Mouse (Mus musculus) G1E (cell line): ENCODE measurements around the gene Trex1. TPM values are rescaled to one million over a fixed set of nuclear protein-coding genes. Genes with fewer than 3 reads are reported as not detected.

Source experiments
- ATAC-seq: 2 replicates; pipeline ENCODE4 v1.8.0; 2016; ENCODE audit warnings: mild to moderate bottlenecking; ENCODE audit not compliant: insufficient number of reproducible peaks, poor library complexity, low FRiP score, severe bottlenecking; ENCODE audit errors: extremely low read depth
- DNase-seq: peaks from one replicate; pipeline ENCODE4 v3.0.0; 2012; ENCODE audit warnings: low spot score
- H3K27me3 ChIP-seq: 2 replicates; pipeline ENCODE4 v1.6.1; 2012; ENCODE audit warnings: mild to moderate bottlenecking, low read length, inconsistent platforms; ENCODE audit not compliant: insufficient read depth
- H3K36me3 ChIP-seq: replicated peaks from 2 replicates; pipeline ENCODE3; 2012; ENCODE audit warnings: mild to moderate bottlenecking, inconsistent platforms
- H3K4me1 ChIP-seq: 2 replicates; pipeline ENCODE4 v1.6.1; 2012; ENCODE audit warnings: low read depth, low read length, inconsistent platforms, mixed read lengths; ENCODE audit not compliant: insufficient read depth
- H3K4me3 ChIP-seq: 2 replicates; pipeline ENCODE4 v1.5.1; 2012; ENCODE audit warnings: low read depth, mild to moderate bottlenecking, inconsistent platforms, low read length, moderate library complexity, mixed read lengths
- H3K9me3 ChIP-seq: replicated peaks from 2 replicates; pipeline ENCODE4 v1.6.1; 2012; ENCODE audit warnings: inconsistent platforms
- CTCF ChIP-seq: IDR thresholded peaks from 2 replicates; pipeline ENCODE4 v1.5.1; 2012; ENCODE audit warnings: low read depth, low read length, inconsistent platforms, mixed read lengths
- GATA1 ChIP-seq: IDR thresholded peaks from 2 replicates; pipeline ENCODE4 v1.6.1; 2012; ENCODE audit warnings: borderline replicate concordance, low read length, inconsistent platforms, mixed read lengths
- GATA2 ChIP-seq: IDR thresholded peaks from 2 replicates; pipeline ENCODE4 v1.6.1; 2012; ENCODE audit warnings: low read depth, low read length, inconsistent platforms, borderline replicate concordance
- POLR2AphosphoS5 ChIP-seq: IDR thresholded peaks from 2 replicates; pipeline ENCODE4 v1.6.1; 2012; ENCODE audit warnings: low read depth, low read length, inconsistent platforms; ENCODE audit not compliant: insufficient replicate concordance
- TAL1 ChIP-seq: conservative IDR thresholded peaks from 2 replicates; pipeline ENCODE4 v1.6.1; 2012; ENCODE audit warnings: low read depth, low read length, inconsistent platforms, mixed read lengths
- polyA plus RNA-seq: library from polyadenylated mRNA; stranded (reverse); fragments of >175 nt; gene quantifications from 2 replicates; pipeline ENCODE4 v1.2.3, GENCODE M21; 2012
- total RNA-seq, 2 experiments: library from RNA; stranded (forward) in 1 of 2; stranded (reverse) in 1 of 2; fragments of 200-1000 nt in 1 of 2; fragments of >200 nt in 1 of 2; fragmentation: Nextera tagmentation in 1 of 2; gene quantifications; 2 replicates each; pipeline ENCODE4 v1.2.3; 2014 to 2017

The Trex1 gene
- total and polyA plus RNA-seq, 3 experiments = 9.6 to 27.4 (median 12.2) TPM

GRCm38 (mm10) chr9:109102541-109102940 is 43.0 kb upstream of the Trex1 start:
- Histone ChIP-seq H3K4me3 (no peak overlapping the region), H3K4me1 (no peaks in the 10 kb centered on the region; the same call in 1 of the 2 replicates), H3K9me3 (no peaks in the 10 kb centered on the region), H3K27me3 (peaks cover 43% of the 10 kb centered on the region), H3K36me3 (no peaks in the 10 kb centered on the region)
- TF ChIP-seq CTCF = no peak
- TF ChIP-seq POLR2AphosphoS5 = no peak
- no peak for TF ChIP-seq TAL1
- no peak for TF ChIP-seq GATA1
- DNase-seq (no peak), ATAC-seq (no peak)

GRCm38 (mm10) chr9:109101933-109102445 is 42.5 kb upstream of the Trex1 start:
- Histone ChIP-seq H3K36me3 (no peaks in the 10 kb centered on the region), H3K27me3 (peaks cover 48% of the 10 kb centered on the region), H3K9me3 (no peaks in the 10 kb centered on the region), H3K4me3 (no peak overlapping the region), H3K4me1 (no peaks in the 10 kb centered on the region; the same call in 1 of the 2 replicates)
- no peak for TF ChIP-seq POLR2AphosphoS5
- no peak for TF ChIP-seq GATA2
- no peak for TF ChIP-seq CTCF
- ATAC-seq (no peak), DNase-seq (no peak)

- Histone ChIP-seq H3K4me3 (no peak overlapping the region), H3K36me3 (no peaks in the 10 kb centered on the region), H3K4me1 (no peaks in the 10 kb centered on the region; the same call in 1 of the 2 replicates), H3K27me3 (peaks cover 51% of the 10 kb centered on the region), H3K9me3 (peaks cover 5% of the 10 kb centered on the region)
- TF ChIP-seq TAL1 = no peak
- no peak for TF ChIP-seq GATA2
- no peak for TF ChIP-seq GATA1
- TF ChIP-seq CTCF = no peak
- TF ChIP-seq POLR2AphosphoS5 = no peak
- ATAC-seq = no peak
- DNase-seq = no peak
Observed at GRCm38 (mm10) chr9:109100307-109100928, 40.9 kb upstream of the Trex1 start.

- H3K27me3 ChIP-seq = peaks cover 58% of the 10 kb centered on the region
- DNase-seq = no peak
Observed at GRCm38 (mm10) chr9:109098969-109099368, 39.4 kb upstream of the Trex1 start.

GRCm38 (mm10) chr9:109098366-109098765 is 38.8 kb upstream of the Trex1 start:
- no peak for TF ChIP-seq GATA1
- no peak for TF ChIP-seq POLR2AphosphoS5
- TF ChIP-seq GATA2 = no peak
- TF ChIP-seq CTCF = no peak
- TF ChIP-seq TAL1 = no peak
- Histone ChIP-seq H3K9me3 (peaks cover 10% of the 10 kb centered on the region), H3K4me3 (no peak overlapping the region), H3K4me1 (peaks cover 3% of the 10 kb centered on the region; the same call in 1 of the 2 replicates), H3K36me3 (peaks cover under 1% of the 10 kb centered on the region), H3K27me3 (peaks cover 58% of the 10 kb centered on the region)
- ATAC-seq (no peak), DNase-seq (no peak)

More at GRCm38 (mm10) chr9:109098969-109099368, 39.4 kb upstream of the Trex1 start:
- peaks cover 10% of the 10 kb centered on the region for H3K9me3 ChIP-seq
- peaks cover 3% of the 10 kb centered on the region; the same call in 1 of the 2 replicates for H3K4me1 ChIP-seq
- ATAC-seq = no peak
- TF ChIP-seq GATA1 = no peak
- no peak for TF ChIP-seq GATA2
- no peak for TF ChIP-seq CTCF
- TF ChIP-seq POLR2AphosphoS5 = no peak
- TF ChIP-seq TAL1 = no peak
- no peaks in the 10 kb centered on the region for H3K36me3 ChIP-seq
- H3K4me3 ChIP-seq = no peak overlapping the region

GRCm38 (mm10) chr9:109097831-109098230 is 38.3 kb upstream of the Trex1 start:
- TF ChIP-seq POLR2AphosphoS5 (no peak), CTCF (no peak), GATA2 (no peak), TAL1 (no peak), GATA1 (no peak)
- DNase-seq (no peak), ATAC-seq (no peak)

More at GRCm38 (mm10) chr9:109097831-109098230, 38.3 kb upstream of the Trex1 start:
- Histone ChIP-seq H3K27me3 (peaks cover 58% of the 10 kb centered on the region), H3K9me3 (peaks cover 10% of the 10 kb centered on the region), H3K4me3 (no peak overlapping the region), H3K36me3 (peaks cover 6% of the 10 kb centered on the region), H3K4me1 (peaks cover 3% of the 10 kb centered on the region; the same call in 1 of the 2 replicates)
